Mouse (Mus musculus) lung, embryonic 15.5 days (tissue): ENCODE measurements around the gene Ascl2. TPM values are rescaled to one million over a fixed set of nuclear protein-coding genes. Genes with fewer than 3 reads are reported as not detected.
A peak's percentile ranks its signal among the peaks of the same experiment; 100 is the strongest.

Source experiments
- ATAC-seq: fragments of 200-750 bp; cut with Nextera tagmentation; 2 replicates; pipeline ENCODE4 v1.8.0; 2017; ENCODE audit warnings: moderate number of reproducible peaks, borderline replicate concordance; ENCODE audit not compliant: low FRiP score, low TSS enrichment; ENCODE audit errors: extremely low read depth
- H3K27ac ChIP-seq: fragments of 300-500 bp; sonication (generic); 2 replicates; pipeline ENCODE4 v1.5.1; 2015; ENCODE audit warnings: moderate library complexity, mild to moderate bottlenecking, inconsistent platforms
- H3K27me3 ChIP-seq: fragments of 300-500 bp; sonication (generic); 2 replicates; pipeline ENCODE4 v1.6.1; 2015; ENCODE audit warnings: inconsistent platforms
- H3K36me3 ChIP-seq: fragments of 300-500 bp; sonication (generic); 2 replicates; pipeline ENCODE4 v1.6.1; 2015; ENCODE audit warnings: inconsistent platforms
- H3K4me1 ChIP-seq: fragments of 300-500 bp; sonication (generic); 2 replicates; pipeline ENCODE4 v1.6.1; 2015; ENCODE audit warnings: inconsistent platforms
- H3K4me2 ChIP-seq: fragments of 300-500 bp; sonication (generic); 2 replicates; pipeline ENCODE4 v1.6.1; 2015; ENCODE audit warnings: inconsistent platforms, mild to moderate bottlenecking, moderate library complexity
- H3K4me3 ChIP-seq: fragments of 300-500 bp; sonication (generic); 2 replicates; pipeline ENCODE4 v1.5.1; 2015; ENCODE audit warnings: mild to moderate bottlenecking, inconsistent platforms
- H3K9ac ChIP-seq: fragments of 300-500 bp; sonication (generic); 2 replicates; pipeline ENCODE4 v1.6.1; 2015; ENCODE audit warnings: inconsistent platforms
- H3K9me3 ChIP-seq: fragments of 300-500 bp; sonication (generic); 2 replicates; pipeline ENCODE4 v1.6.1; 2016; ENCODE audit warnings: inconsistent platforms
- WGBS: fragments of 180-500 bp; shearing (Covaris S2); methylation state at CpG from one replicate; pipeline ENCODE4 v1.1.7; 2015; 5-methylcytosine and 5-hydroxymethylcytosine counted together
- polyA plus RNA-seq: library from polyadenylated mRNA; unstranded; fragments of >200 nt; fragmentation: Nextera tagmentation; extraction: Ambion mirVana; gene quantifications from 2 replicates; pipeline ENCODE4 v1.2.1, GENCODE M21; 2015

The Ascl2 gene
- polyA plus RNA-seq, 1 experiment from 2014 or later = 3.4 TPM

DNA sequence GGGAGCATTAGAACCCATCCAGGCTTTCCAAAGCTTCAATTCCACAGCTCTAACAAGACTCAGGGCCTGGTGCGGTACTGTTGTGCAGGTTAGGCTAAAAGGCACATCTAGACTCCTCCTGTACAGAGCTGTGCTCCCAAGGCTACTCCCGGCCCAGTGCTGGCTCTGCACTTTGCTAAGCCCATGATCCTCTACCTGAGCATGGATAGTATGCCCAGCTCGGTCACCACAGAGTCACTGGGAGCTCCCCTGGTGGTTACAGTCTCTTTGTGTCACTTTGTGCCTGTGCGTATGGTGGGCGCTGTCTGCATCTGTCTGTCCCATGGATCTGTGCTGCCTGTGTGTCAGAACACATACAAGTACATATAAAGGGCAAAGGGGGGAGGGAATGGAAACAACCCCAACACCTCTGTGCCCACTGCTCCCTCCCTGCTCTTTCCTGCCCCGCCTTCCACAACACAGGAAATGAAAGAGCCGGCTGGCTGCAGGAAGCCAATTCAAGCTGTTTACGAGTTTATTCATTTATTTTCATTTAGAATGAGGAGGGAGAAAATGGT is 39.4 kb upstream of the Ascl2 start:
- Histone ChIP-seq H3K9ac (no peak overlapping the region), H3K4me3 (0 out of 2 replicates have a peak overlapping the region, but pooled peaks have one; percentile 3), H3K36me3 (no peaks in the 10 kb centered on the region), H3K4me1 (peaks cover 73% of the 10 kb centered on the region), H3K27me3 (no peaks in the 10 kb centered on the region), H3K9me3 (no peaks in the 10 kb centered on the region), H3K27ac (peak overlapping the region; percentile 98), H3K4me2 (peak overlapping the region; percentile 40)
- peak; percentile 55 for ATAC-seq
- WGBS = 26% methylated on average over 8 of the region's 8 CpGs

GRCm38 (mm10) chr7:143007599-143008369 is 38.7 kb upstream of the Ascl2 start:
- H3K27me3 ChIP-seq = no peaks in the 10 kb centered on the region
- ATAC-seq = peak; percentile 58
- H3K4me2 ChIP-seq = peak overlapping the region; percentile 40
- no peaks in the 10 kb centered on the region for H3K36me3 ChIP-seq
- H3K9ac ChIP-seq = no peak overlapping the region
- no peak overlapping the region for H3K4me3 ChIP-seq
- peak overlapping the region; percentile 98 for H3K27ac ChIP-seq
- peaks cover 66% of the 10 kb centered on the region for H3K4me1 ChIP-seq
- 37% methylated on average over 17 of the region's 17 CpGs for WGBS
- H3K9me3 ChIP-seq = no peaks in the 10 kb centered on the region

GRCm38 (mm10) chr7:143006756-143007598 is 37.9 kb upstream of the Ascl2 start:
- Histone ChIP-seq H3K4me2 (no peak overlapping the region), H3K9ac (no peak overlapping the region), H3K4me1 (peaks cover 61% of the 10 kb centered on the region)

DNA sequence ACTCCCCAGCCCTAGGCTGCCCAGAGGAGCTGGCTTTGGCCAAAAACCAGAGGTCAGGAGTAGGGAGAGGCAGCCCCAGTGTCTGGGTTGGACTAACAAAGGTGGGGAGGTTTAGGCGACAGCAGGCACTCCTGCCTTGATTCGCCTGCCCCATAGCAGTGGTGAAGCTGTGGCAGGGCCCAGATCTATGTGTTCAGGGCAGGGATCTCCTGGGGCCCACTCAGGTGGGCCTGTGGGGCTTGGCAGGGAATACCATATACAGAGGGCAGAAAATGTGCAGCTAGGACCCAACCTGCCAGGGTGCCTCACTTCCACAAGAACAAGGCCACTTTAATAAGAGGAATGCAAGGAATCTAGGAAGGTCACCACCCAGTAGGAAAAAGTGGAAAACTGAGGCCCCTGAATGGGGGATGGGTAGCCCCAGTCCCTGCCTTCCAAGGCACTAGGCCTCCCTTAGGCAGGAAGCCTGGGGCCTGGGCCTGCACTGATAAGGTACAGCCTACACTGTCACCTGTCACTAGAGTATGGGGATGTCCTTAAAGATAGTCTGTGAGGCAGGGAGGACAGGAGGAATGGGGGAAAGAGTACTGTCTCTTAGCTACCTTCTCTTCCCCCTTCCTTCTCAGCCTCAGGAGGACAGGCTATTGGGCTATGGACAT is 37.2 kb upstream of the Ascl2 start:
- Histone ChIP-seq H3K36me3 (no peaks in the 10 kb centered on the region), H3K4me1 (peaks cover 53% of the 10 kb centered on the region), H3K9ac (no peak overlapping the region), H3K27ac (peak overlapping the region; percentile 76), H3K4me2 (no peak overlapping the region), H3K4me3 (no peak overlapping the region), H3K27me3 (no peaks in the 10 kb centered on the region), H3K9me3 (no peaks in the 10 kb centered on the region)
- WGBS = 83% methylated on average over 2 of the region's 2 CpGs
- no peak for ATAC-seq

More at GRCm38 (mm10) chr7:143006756-143007598, 37.9 kb upstream of the Ascl2 start:
- Histone ChIP-seq H3K36me3 (no peaks in the 10 kb centered on the region), H3K27me3 (no peaks in the 10 kb centered on the region), H3K4me3 (no peak overlapping the region), H3K27ac (peak overlapping the region; percentile 76; the same call in 1 of the 2 replicates), H3K9me3 (no peaks in the 10 kb centered on the region)
- no peak for ATAC-seq
- 82% methylated on average over 8 of the region's 8 CpGs for WGBS

GRCm38 (mm10) chr7:143005344-143006096 is 36.5 kb upstream of the Ascl2 start:
- Histone ChIP-seq H3K27me3 (no peaks in the 10 kb centered on the region), H3K36me3 (no peaks in the 10 kb centered on the region), H3K9me3 (no peaks in the 10 kb centered on the region), H3K9ac (no peak overlapping the region), H3K4me2 (no peak overlapping the region), H3K27ac (peak overlapping the region; percentile 76), H3K4me1 (peaks cover 47% of the 10 kb centered on the region), H3K4me3 (no peak overlapping the region)
- 87% methylated on average over 6 of the region's 6 CpGs for WGBS
- ATAC-seq = no peak

DNA sequence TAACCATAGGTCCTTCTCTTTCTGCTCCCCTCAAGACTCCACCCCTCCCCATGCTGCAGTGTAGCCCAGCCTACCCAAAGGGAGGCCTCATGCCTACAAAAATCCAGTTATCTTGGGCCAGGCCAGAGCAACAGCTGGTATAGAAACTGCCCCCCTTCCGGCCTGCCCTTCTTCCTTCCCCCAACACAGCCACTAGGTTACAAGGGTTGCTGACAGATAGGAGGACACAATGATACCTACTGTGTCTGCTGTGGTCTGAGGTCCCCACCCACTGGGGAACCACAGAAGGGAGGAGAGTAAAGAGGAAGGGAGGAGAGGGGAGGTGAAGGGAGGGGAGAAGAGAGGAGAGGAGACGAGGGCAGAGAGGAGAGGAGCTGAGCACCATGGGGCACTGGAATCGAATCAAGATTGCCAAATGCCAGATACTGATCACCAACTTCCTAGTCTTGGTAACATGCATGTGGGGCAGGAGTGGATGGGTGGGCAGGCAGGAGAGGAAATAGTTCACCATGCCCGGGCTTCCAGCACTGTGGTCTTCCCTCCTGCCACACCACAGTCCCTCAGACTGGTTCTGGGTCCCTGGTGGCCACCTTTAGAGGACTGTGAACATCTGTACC is 35.8 kb upstream of the Ascl2 start, which contains the start of gene Tspan32:
TSS of gene Tspan32 (plus strand) at position 320 of the 617 bp plus-strand sequence.
- Histone ChIP-seq H3K4me1 (peaks cover 40% of the 10 kb centered on the region), H3K27me3 (no peaks in the 10 kb centered on the region), H3K4me2 (no peak within 1 kb of the TSS), H3K27ac (peak within 1 kb of the TSS; percentile 76), H3K9ac (no peak within 1 kb of the TSS), H3K4me3 (no peak within 1 kb of the TSS), H3K9me3 (no peaks in the 10 kb centered on the region), H3K36me3 (no peaks in the 10 kb centered on the region)
- no peak for ATAC-seq
- WGBS = 75% methylated on average over 4 of the region's 4 CpGs

DNA sequence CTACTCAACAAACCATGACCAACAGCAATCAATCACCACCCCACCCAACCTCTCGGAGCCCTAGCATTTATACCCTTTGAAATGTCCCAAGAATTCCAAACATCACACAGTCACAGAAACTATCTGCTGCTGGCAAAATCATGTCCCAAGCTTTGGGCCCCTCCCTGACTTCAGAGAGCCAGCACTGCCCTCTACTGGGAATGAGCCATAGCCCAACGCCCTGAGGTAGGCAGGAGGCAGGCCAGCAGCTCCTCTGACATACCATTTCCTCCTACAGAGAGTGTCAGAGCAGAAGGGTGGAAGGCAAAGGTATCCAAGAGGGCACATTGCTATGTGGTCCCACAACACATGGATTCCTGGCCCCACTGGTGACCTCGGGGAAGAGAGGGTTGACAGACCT is 33.6 kb upstream of the Ascl2 start:
- no peak overlapping the region for H3K27ac ChIP-seq
- no peak overlapping the region for H3K4me2 ChIP-seq
- H3K9ac ChIP-seq = no peak overlapping the region
- H3K9me3 ChIP-seq = no peaks in the 10 kb centered on the region
- ATAC-seq = no peak
- H3K36me3 ChIP-seq = no peaks in the 10 kb centered on the region
- H3K4me3 ChIP-seq = no peak overlapping the region
- peaks cover 20% of the 10 kb centered on the region for H3K4me1 ChIP-seq
- no peaks in the 10 kb centered on the region for H3K27me3 ChIP-seq
- 25% methylated on average over 3 of the region's 3 CpGs for WGBS

DNA sequence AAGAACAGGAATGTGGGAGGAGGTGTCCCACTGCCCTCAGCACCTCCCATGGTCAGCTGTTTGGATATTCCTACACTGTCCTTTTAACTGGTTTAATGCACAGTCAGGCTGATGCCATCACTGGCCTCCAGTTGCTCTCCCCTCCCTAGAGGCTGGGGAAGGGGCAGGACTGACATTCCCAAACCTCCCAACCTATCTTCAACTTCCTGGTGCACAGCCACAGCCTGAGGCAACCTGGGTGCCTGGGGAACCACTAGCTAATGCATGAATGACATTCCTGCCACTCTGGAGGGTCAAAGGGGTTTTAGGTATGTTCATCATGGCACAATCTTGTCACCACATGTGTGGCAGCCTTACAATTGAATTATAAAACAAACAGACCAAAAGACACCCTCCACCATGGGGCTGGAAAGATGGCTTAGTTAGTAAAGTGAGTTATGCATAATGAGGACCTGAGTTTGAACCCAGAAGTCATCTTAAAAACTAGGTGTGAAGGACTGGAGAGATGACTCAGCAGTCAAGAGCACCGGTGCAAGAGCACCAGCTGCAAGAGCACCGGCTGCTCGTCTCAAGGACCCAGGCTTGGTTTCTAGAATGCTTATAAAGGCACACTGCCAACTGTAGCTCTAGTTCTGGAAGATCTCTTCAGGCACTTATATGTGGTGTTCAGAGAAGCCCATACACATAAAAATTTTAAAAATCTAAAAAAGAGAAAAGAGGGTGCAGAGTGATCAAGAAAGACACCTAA is 28.5 kb upstream of the Ascl2 start:
- WGBS = 14% methylated on average over 3 of the region's 3 CpGs
- peak overlapping the region; percentile 63 for H3K27ac ChIP-seq
- peak; percentile 27; the same call in 1 of the 2 replicates for ATAC-seq

GRCm38 (mm10) chr7:142996998-142997397 is 27.9 kb upstream of the Ascl2 start:
- Histone ChIP-seq H3K27me3 (no peaks in the 10 kb centered on the region), H3K27ac (peak overlapping the region; percentile 63), H3K4me3 (no peak overlapping the region)

More for the DNA sequence above, 28.5 kb upstream of the Ascl2 start:
- no peaks in the 10 kb centered on the region for H3K36me3 ChIP-seq
- no peaks in the 10 kb centered on the region for H3K27me3 ChIP-seq
- H3K4me2 ChIP-seq = no peak overlapping the region
- no peaks in the 10 kb centered on the region for H3K9me3 ChIP-seq
- H3K9ac ChIP-seq = no peak overlapping the region
- peaks cover 13% of the 10 kb centered on the region for H3K4me1 ChIP-seq
- no peak overlapping the region for H3K4me3 ChIP-seq

DNA sequence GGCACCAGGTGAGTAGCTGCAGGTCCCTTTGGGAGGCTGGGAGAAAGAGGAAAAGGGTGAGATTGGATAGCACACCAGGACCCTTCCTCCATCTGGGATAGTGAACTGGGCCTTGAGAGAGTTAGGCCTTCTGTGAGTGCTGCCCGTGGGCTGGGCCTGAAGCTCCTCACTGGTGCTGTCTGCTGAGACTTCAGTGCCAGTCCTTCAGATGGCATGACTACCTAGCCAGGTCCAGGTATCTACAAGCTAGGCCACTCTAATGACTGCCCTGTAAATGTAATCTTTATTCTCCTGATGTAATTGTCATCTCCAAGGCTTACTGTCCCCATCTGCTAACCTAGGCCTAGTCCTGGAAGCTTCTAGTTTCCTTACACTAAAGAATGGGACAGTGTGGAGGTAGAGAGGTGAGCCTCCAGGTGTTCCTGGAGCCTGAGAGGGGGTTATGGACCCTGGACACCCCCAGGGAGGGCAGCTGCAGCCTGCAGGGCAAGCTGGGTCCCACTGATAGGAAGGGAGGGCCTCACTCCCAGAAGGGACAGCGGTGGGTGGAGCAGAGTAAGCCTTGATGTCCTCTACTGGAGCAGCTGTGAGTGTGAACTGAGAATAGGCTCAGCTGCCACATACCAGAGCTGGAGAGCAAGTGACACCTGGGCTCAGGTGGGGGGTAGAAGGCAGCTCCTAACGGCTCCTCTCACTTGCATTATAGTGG is 26.7 kb upstream of the Ascl2 start:
- ATAC-seq = peak; percentile 52
- Histone ChIP-seq H3K9ac (no peak overlapping the region), H3K9me3 (no peaks in the 10 kb centered on the region), H3K27me3 (no peaks in the 10 kb centered on the region), H3K4me2 (no peak overlapping the region), H3K27ac (no peak overlapping the region), H3K36me3 (no peaks in the 10 kb centered on the region), H3K4me1 (peaks cover 13% of the 10 kb centered on the region), H3K4me3 (no peak overlapping the region)
- 34% methylated on average over 3 of the region's 3 CpGs for WGBS

More at GRCm38 (mm10) chr7:142996998-142997397, 27.9 kb upstream of the Ascl2 start:
- Histone ChIP-seq H3K36me3 (no peaks in the 10 kb centered on the region), H3K4me2 (no peak overlapping the region), H3K4me1 (peaks cover 13% of the 10 kb centered on the region), H3K9ac (no peak overlapping the region), H3K9me3 (no peaks in the 10 kb centered on the region)
- 70% methylated on average over 2 of the region's 2 CpGs for WGBS
- ATAC-seq = no peak
